Mouse (Mus musculus) CH12.LX (cell line): ENCODE measurements at regions not wholly inside any gene's neighbourhood (a gene's known extent, or its start where the extent isn't known, plus 50 kb on each side); places are given as distances from the start of the nearest gene placed in this dataset.

Experiments used
- DNase-seq: peaks from one replicate; pipeline ENCODE4 v3.0.0-alpha.2; 2013; ENCODE audit errors: extremely low read depth
- H3K27ac ChIP-seq: 2 replicates; pipeline ENCODE4 v1.5.1; 2012; ENCODE audit warnings: low read depth, mild to moderate bottlenecking, control low read depth, moderate library complexity; ENCODE audit not compliant: insufficient read depth
- H3K27me3 ChIP-seq: replicated peaks from 2 replicates; pipeline ENCODE3; 2012; ENCODE audit warnings: inconsistent platforms
- H3K36me3 ChIP-seq, 2 experiments: replicated peaks in 1 of 2; 2 replicates each; pipeline versions ENCODE3 to v1.6.1; 2012; ENCODE audit warnings: inconsistent platforms in 1 of 2, low read length in 1 of 2, mild to moderate bottlenecking in 1 of 2, mixed read lengths in 1 of 2, moderate library complexity in 1 of 2; ENCODE audit not compliant: control insufficient read depth in 1 of 2, insufficient read depth in 1 of 2
- H3K4me1 ChIP-seq, 2 experiments: 2 replicates each; pipeline ENCODE4 v1.6.1; 2012; ENCODE audit warnings: inconsistent platforms in 1 of 2, moderate library complexity in 1 of 2; ENCODE audit not compliant: insufficient read depth in 2 of 2, control insufficient read depth in 1 of 2
- H3K4me2 ChIP-seq: 2 replicates; pipeline ENCODE4 v1.6.1; 2012; ENCODE audit warnings: low read depth, mild to moderate bottlenecking, control low read depth; ENCODE audit not compliant: poor library complexity, insufficient read depth, severe bottlenecking
- H3K4me3 ChIP-seq, 3 experiments: fragments of 150-350 bp in 1 of 3; sonication (generic) in 1 of 3; replicated peaks in 1 of 3; 2 replicates each; pipeline versions ENCODE3 to v1.5.1; 2011 to 2012; ENCODE audit warnings: low read depth in 2 of 3, low read length in 2 of 3, mild to moderate bottlenecking in 2 of 3, moderate library complexity in 2 of 3, control low read depth in 1 of 3, improper control_type of control experiment in 1 of 3, inconsistent platforms in 1 of 3, mixed read lengths in 1 of 3; ENCODE audit not compliant: poor library complexity in 1 of 3
- H3K79me2 ChIP-seq: replicated peaks from 2 replicates; pipeline ENCODE4 v1.6.1; 2012; ENCODE audit warnings: mild to moderate bottlenecking, moderate library complexity; ENCODE audit not compliant: control insufficient read depth, poor library complexity, insufficient read depth, severe bottlenecking; ENCODE audit errors: extremely low read depth
- H3K9ac ChIP-seq: 2 replicates; pipeline ENCODE4 v1.6.1; 2012; ENCODE audit warnings: low read depth, mild to moderate bottlenecking, control low read depth, moderate library complexity; ENCODE audit not compliant: insufficient read depth
- H3K9me3 ChIP-seq: replicated peaks from 2 replicates; pipeline ENCODE3; 2012; ENCODE audit warnings: low read length, inconsistent platforms, mixed read lengths
- BHLHE40 ChIP-seq: IDR thresholded peaks from 2 replicates; pipeline ENCODE4 v1.6.1; 2011; ENCODE audit warnings: mild to moderate bottlenecking, low read depth, low read length, improper control_type of control experiment
- CHD1 ChIP-seq: IDR thresholded peaks from 2 replicates; pipeline ENCODE4 v1.6.1; 2012; ENCODE audit warnings: low read depth, low read length, improper control_type of control experiment, inconsistent platforms
- CHD2 ChIP-seq: IDR thresholded peaks from 2 replicates; pipeline ENCODE4 v1.6.1; 2011; ENCODE audit warnings: low read length, improper control_type of control experiment
- ELF1 ChIP-seq: IDR thresholded peaks from 2 replicates; pipeline ENCODE4 v1.6.1; 2014; ENCODE audit warnings: low read depth, mild to moderate bottlenecking, inconsistent platforms, low read length, improper control_type of control experiment
- HCFC1 ChIP-seq: IDR thresholded peaks from 2 replicates; pipeline ENCODE4 v1.6.1; 2012; ENCODE audit warnings: low read depth, mild to moderate bottlenecking, inconsistent platforms, low read length, improper control_type of control experiment
- JUN ChIP-seq: IDR thresholded peaks from 2 replicates; pipeline ENCODE4 v1.6.1; 2011; ENCODE audit warnings: low read depth, mild to moderate bottlenecking, low read length, improper control_type of control experiment, moderate library complexity; ENCODE audit not compliant: insufficient read depth
- KAT2A ChIP-seq: IDR thresholded peaks from 2 replicates; pipeline ENCODE4 v1.6.1; 2012; ENCODE audit warnings: low read length, improper control_type of control experiment, inconsistent platforms; ENCODE audit not compliant: insufficient replicate concordance
- MAFK ChIP-seq: IDR thresholded peaks from 2 replicates; pipeline ENCODE4 v1.6.1; 2011; ENCODE audit warnings: low read length, improper control_type of control experiment; ENCODE audit not compliant: insufficient replicate concordance
- MAZ ChIP-seq: IDR thresholded peaks from 2 replicates; pipeline ENCODE4 v1.6.1; 2012; ENCODE audit warnings: low read depth, mild to moderate bottlenecking, inconsistent platforms, low read length, improper control_type of control experiment, moderate library complexity
- POLR2A ChIP-seq: IDR thresholded peaks from 2 replicates; pipeline ENCODE4 v1.6.1; 2011; ENCODE audit warnings: low read depth, mild to moderate bottlenecking, improper control_type of control experiment, low read length
- POLR2AphosphoS2 ChIP-seq: IDR thresholded peaks from 2 replicates; pipeline ENCODE4 v1.6.1; 2011; ENCODE audit warnings: low read depth, low read length, improper control_type of control experiment
- TBP ChIP-seq: conservative IDR thresholded peaks from 2 replicates; pipeline ENCODE4 v1.6.1; 2011; ENCODE audit warnings: low read depth, low read length, improper control_type of control experiment
- UBTF ChIP-seq: IDR thresholded peaks from 2 replicates; pipeline ENCODE4 v1.6.1; 2012; ENCODE audit warnings: low read depth, mild to moderate bottlenecking, inconsistent platforms, low read length, improper control_type of control experiment, moderate library complexity
- ZC3H11A ChIP-seq: IDR thresholded peaks from 2 replicates; pipeline ENCODE4 v1.6.1; 2012; ENCODE audit warnings: low read depth, mild to moderate bottlenecking, inconsistent platforms, low read length, improper control_type of control experiment
- ZKSCAN1 ChIP-seq: IDR thresholded peaks from 2 replicates; pipeline ENCODE4 v1.6.1; 2012; ENCODE audit warnings: low read depth, inconsistent platforms, low read length, improper control_type of control experiment, borderline replicate concordance
- ZMIZ1 ChIP-seq: IDR thresholded peaks from 2 replicates; pipeline ENCODE4 v1.6.1; 2012; ENCODE audit warnings: low read depth, mild to moderate bottlenecking, inconsistent platforms, low read length, improper control_type of control experiment
- ZNF384 ChIP-seq: IDR thresholded peaks from 2 replicates; pipeline ENCODE4 v1.6.1; 2012; ENCODE audit warnings: low read depth, low read length, improper control_type of control experiment, inconsistent platforms
- dilution Hi-C: fragments of 300-500 bp; cut with MboI; formaldehyde crosslinking; loops from 2 replicates; pipeline ENCODE4 v1.14.3; 2020; ENCODE audit warnings: low sequenced_read_pairs; ENCODE audit not compliant: extremely low pct_unique_long_range_greater_than_20kb, extremely low pct_ligation_motif_present
- in situ Hi-C: fragments of 300-500 bp; cut with MboI; formaldehyde crosslinking; loops from 3 replicates; pipeline ENCODE4 v1.14.3; 2019; ENCODE audit warnings: low sequenced_read_pairs, low pct_ligation_motif_present, low pct_unique_long_range_greater_than_20kb, mixed read lengths

GRCm38 (mm10) chr4:69823311-69823940 lies 586.8 kb downstream of the Cdk5rap2 start:
- dilution Hi-C loops = no loop called here
- no peaks in the 10 kb centered on the region for H3K4me1 ChIP-seq
- TF ChIP-seq TBP (no peak), ZNF384 (no peak), ZMIZ1 (no peak), ELF1 (no peak), UBTF (no peak), ZKSCAN1 (no peak), HCFC1 (no peak), POLR2AphosphoS2 (no peak), ZC3H11A (no peak), CHD2 (no peak), MAZ (no peak), KAT2A (no peak), POLR2A (no peak), CHD1 (no peak)
- in situ Hi-C loops = no loop called here
- H3K27ac ChIP-seq = no peak overlapping the region
- H3K9me3 ChIP-seq = peaks cover 47% of the 10 kb centered on the region
- H3K9ac ChIP-seq = no peak overlapping the region
- H3K36me3 ChIP-seq = no peaks in the 10 kb centered on the region
- DNase-seq = no peak
- H3K4me2 ChIP-seq = no peak overlapping the region
- no peaks in the 10 kb centered on the region for H3K79me2 ChIP-seq
- H3K27me3 ChIP-seq = no peaks in the 10 kb centered on the region
- no peak overlapping the region for H3K4me3 ChIP-seq

- no peak for DNase-seq
- in situ Hi-C loops (no loop called here), dilution Hi-C loops (no loop called here)
- TF ChIP-seq MAFK = no peak
- no peak for TF ChIP-seq ZNF384
- TF ChIP-seq JUN = no peak
- no peak for TF ChIP-seq BHLHE40
- TF ChIP-seq CHD2 = no peak
- Histone ChIP-seq H3K9me3 (peaks cover 26% of the 10 kb centered on the region), H3K9ac (no peak overlapping the region), H3K79me2 (no peaks in the 10 kb centered on the region), H3K4me3 (no peak overlapping the region), H3K4me2 (no peak overlapping the region), H3K27ac (no peak overlapping the region), H3K27me3 (no peaks in the 10 kb centered on the region), H3K36me3 (no peaks in the 10 kb centered on the region), H3K4me1 (no peaks in the 10 kb centered on the region)
Measured at GRCm38 (mm10) chr4:69818885-69819284, 591.4 kb downstream of the Cdk5rap2 start.
